Mouse (Mus musculus): ENCODE results near the gene Dnm3. TPM values are rescaled to one million over a fixed set of nuclear protein-coding genes. Genes with fewer than 3 reads are reported as not detected.

Dnm3 gene
- polyA plus RNA-seq, 1 experiment: 3.0 TPM

DNA sequence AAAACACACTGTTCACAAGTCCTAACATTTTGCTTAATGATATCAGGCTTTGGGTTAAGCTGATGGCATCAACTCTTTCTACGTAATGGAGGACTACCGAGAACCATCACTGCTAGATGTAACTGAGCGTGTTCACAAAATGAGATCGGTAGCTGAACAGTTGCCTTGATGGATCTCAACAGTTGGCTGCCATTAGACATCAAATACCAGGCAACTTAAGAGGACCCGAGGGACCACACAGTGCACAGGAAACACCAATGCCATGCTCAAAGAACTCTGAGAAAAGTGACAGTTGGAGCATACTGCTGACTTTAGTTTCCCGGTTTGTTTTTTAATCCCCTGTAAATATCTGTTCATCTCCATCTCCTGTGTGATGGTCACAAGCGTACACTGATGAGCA lies 397.8 kb downstream of the Dnm3 start:
- no peaks in the 10 kb centered on the region for H3K79me2 ChIP-seq (ENCODE audit: control insufficient read depth, insufficient read depth)
- TF ChIP-seq MYOD1 (IDR thresholded peaks at IDR 0.05; ENCODE audit: control insufficient read depth in 1 of 3, insufficient read length in 2 of 3, low read depth in 2 of 3) (peak in 1 of 3 experiments; percentile 52), E2F4 (IDR thresholded peaks at IDR 0.05; ENCODE audit: insufficient read depth) (no peak)
- H3K27me3 ChIP-seq (ENCODE audit: control insufficient read depth, insufficient read depth, insufficient read length): no peaks in the 10 kb centered on the region
- no peak overlapping the region for H3K4me3 ChIP-seq
- no peak overlapping the region for H3K4me2 ChIP-seq (ENCODE audit: low read depth)
- no peaks in the 10 kb centered on the region for H3K36me3 ChIP-seq (ENCODE audit: control insufficient read depth, insufficient read depth)
- no peak overlapping the region for H3ac ChIP-seq (ENCODE audit: control insufficient read depth, insufficient read length)

DNA sequence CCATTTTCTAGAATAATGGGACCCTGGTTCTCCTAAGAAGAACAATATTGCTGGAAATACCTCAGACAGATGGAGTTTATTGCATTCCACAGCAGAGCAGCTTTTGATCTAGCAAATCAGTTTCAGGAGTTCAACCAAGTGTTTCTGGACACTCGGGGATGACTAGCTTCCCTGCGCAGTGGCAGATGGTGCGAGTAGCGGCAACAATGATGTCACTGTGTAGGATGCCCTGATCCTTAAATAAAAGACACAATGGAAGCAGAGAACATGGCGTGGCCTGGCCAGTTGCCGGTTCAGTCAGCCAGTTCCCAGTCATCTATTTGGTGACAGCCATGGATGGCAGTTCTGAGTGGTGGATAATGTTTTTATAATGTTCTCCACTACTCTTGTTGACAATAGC lies 400.4 kb downstream of the Dnm3 start:
- H3K4me3 ChIP-seq: peak overlapping the region; percentile 1
- no peaks in the 10 kb centered on the region for H3K36me3 ChIP-seq (ENCODE audit: control insufficient read depth, insufficient read depth)
- no peaks in the 10 kb centered on the region for H3K27me3 ChIP-seq (ENCODE audit: control insufficient read depth, insufficient read depth, insufficient read length)
- peak overlapping the region; percentile 70 for H3K4me2 ChIP-seq (ENCODE audit: low read depth)
- no peaks in the 10 kb centered on the region for H3K79me2 ChIP-seq (ENCODE audit: control insufficient read depth, insufficient read depth)
- TF ChIP-seq POLR2A (IDR thresholded peaks at IDR 0.05; ENCODE audit: insufficient read length, low read depth): no peak
- H3ac ChIP-seq (ENCODE audit: control insufficient read depth, insufficient read length): no peak overlapping the region

GRCm38 (mm10) chr1:162076581-162077001 lies 401.2 kb downstream of the Dnm3 start:
- Histone ChIP-seq H3K4me3 (peak overlapping the region; percentile 1), H3K36me3 (ENCODE audit: control insufficient read depth, insufficient read depth) (no peaks in the 10 kb centered on the region), H3K79me2 (ENCODE audit: control insufficient read depth, insufficient read depth) (no peaks in the 10 kb centered on the region), H3ac (ENCODE audit: control insufficient read depth, insufficient read length) (no peak overlapping the region), H3K27me3 (ENCODE audit: control insufficient read depth, insufficient read depth, insufficient read length) (no peaks in the 10 kb centered on the region), H3K4me2 (ENCODE audit: low read depth) (peak overlapping the region; percentile 70)
- TF ChIP-seq CEBPB (IDR thresholded peaks at IDR 0.05; ENCODE audit: insufficient read depth, poor library complexity, severe bottlenecking) (no peak), MYOD1 (IDR thresholded peaks at IDR 0.05; ENCODE audit: control insufficient read depth in 1 of 3, insufficient read length in 2 of 3, low read depth in 2 of 3) (no peak), MAX (IDR thresholded peaks at IDR 0.05; ENCODE audit: low read depth) (no peak), POLR2A (IDR thresholded peaks at IDR 0.05; ENCODE audit: insufficient read length, low read depth) (no peak), E2F4 (IDR thresholded peaks at IDR 0.05; ENCODE audit: insufficient read depth) (no peak), USF1 (IDR thresholded peaks at IDR 0.05; ENCODE audit: low read depth) (no peak), TCF3 (IDR thresholded peaks at IDR 0.05; ENCODE audit: insufficient read length, low read depth) (no peak), MYOG (IDR thresholded peaks at IDR 0.05; ENCODE audit: control insufficient read depth in 1 of 3, insufficient read depth in 1 of 3, insufficient read length in 2 of 3, low read depth in 2 of 3) (no peak), TCF12 (IDR thresholded peaks at IDR 0.05; ENCODE audit: insufficient read depth, poor library complexity, severe bottlenecking) (no peak), SRF (IDR thresholded peaks at IDR 0.05; ENCODE audit: control insufficient read depth, insufficient read length, low read depth) (no peak), REST (IDR thresholded peaks at IDR 0.05; ENCODE audit: insufficient read depth, insufficient read length) (no peak), POLR2AphosphoS2 (IDR thresholded peaks at IDR 0.05; ENCODE audit: insufficient read length, low read depth) (no peak)

GRCm38 (mm10) chr1:162075831-162076230 lies 402.0 kb downstream of the Dnm3 start:
- H3K4me2 ChIP-seq (ENCODE audit: low read depth): peak overlapping the region; percentile 70
- no peak overlapping the region for H3ac ChIP-seq (ENCODE audit: control insufficient read depth, insufficient read length)
- peak overlapping the region; percentile 1 for H3K4me3 ChIP-seq
- no peaks in the 10 kb centered on the region for H3K36me3 ChIP-seq (ENCODE audit: control insufficient read depth, insufficient read depth)
- TF ChIP-seq MYOD1 (IDR thresholded peaks at IDR 0.05; ENCODE audit: control insufficient read depth in 1 of 3, insufficient read length in 2 of 3, low read depth in 2 of 3) (no peak), SRF (IDR thresholded peaks at IDR 0.05; ENCODE audit: control insufficient read depth, insufficient read length, low read depth) (no peak), MAX (IDR thresholded peaks at IDR 0.05; ENCODE audit: low read depth) (no peak), MYOG (IDR thresholded peaks at IDR 0.05; ENCODE audit: control insufficient read depth in 1 of 3, insufficient read depth in 1 of 3, insufficient read length in 2 of 3, low read depth in 2 of 3) (no peak)
- H3K79me2 ChIP-seq (ENCODE audit: control insufficient read depth, insufficient read depth): no peaks in the 10 kb centered on the region
- H3K27me3 ChIP-seq (ENCODE audit: control insufficient read depth, insufficient read depth, insufficient read length): no peaks in the 10 kb centered on the region

- TF ChIP-seq E2F4 (IDR thresholded peaks at IDR 0.05; ENCODE audit: insufficient read depth) (no peak), POLR2AphosphoS2 (IDR thresholded peaks at IDR 0.05; ENCODE audit: insufficient read length, low read depth) (no peak), REST (IDR thresholded peaks at IDR 0.05; ENCODE audit: insufficient read depth, insufficient read length) (no peak), SRF (IDR thresholded peaks at IDR 0.05; ENCODE audit: control insufficient read depth, insufficient read length, low read depth) (no peak), MYOG (IDR thresholded peaks at IDR 0.05; ENCODE audit: control insufficient read depth in 1 of 3, insufficient read depth in 1 of 3, insufficient read length in 2 of 3, low read depth in 2 of 3) (no peak), TCF3 (IDR thresholded peaks at IDR 0.05; ENCODE audit: insufficient read length, low read depth) (no peak), MAX (IDR thresholded peaks at IDR 0.05; ENCODE audit: low read depth) (no peak), TCF12 (IDR thresholded peaks at IDR 0.05; ENCODE audit: insufficient read depth, poor library complexity, severe bottlenecking) (no peak), CEBPB (IDR thresholded peaks at IDR 0.05; ENCODE audit: insufficient read depth, poor library complexity, severe bottlenecking) (no peak)
- Histone ChIP-seq H3K36me3 (ENCODE audit: control insufficient read depth, insufficient read depth) (no peaks in the 10 kb centered on the region), H3K4me3 (peak overlapping the region; percentile 1), H3ac (ENCODE audit: control insufficient read depth, insufficient read length) (no peak overlapping the region), H3K27me3 (ENCODE audit: control insufficient read depth, insufficient read depth, insufficient read length) (no peaks in the 10 kb centered on the region), H3K4me2 (ENCODE audit: low read depth) (peak overlapping the region; percentile 70), H3K79me2 (ENCODE audit: control insufficient read depth, insufficient read depth) (no peaks in the 10 kb centered on the region)
These were observed 402.4 kb downstream of the Dnm3 start for GRCm38 (mm10) chr1:162075416-162075815.
